Mouse (Mus musculus) kidney, postnatal 10 days (tissue): ENCODE measurements around the gene Erich3.
"Not testable (repeated sequence)": the region's sequence is repeated elsewhere in the genome, so short reads cannot be mapped to it uniquely, and the experiment has no call there.

ENCODE experiments used
- DNase-seq: peaks from one replicate; pipeline ENCODE4 v3.0.0; 2021; ENCODE audit warnings: mixed read lengths

Gene Erich3

DNA sequence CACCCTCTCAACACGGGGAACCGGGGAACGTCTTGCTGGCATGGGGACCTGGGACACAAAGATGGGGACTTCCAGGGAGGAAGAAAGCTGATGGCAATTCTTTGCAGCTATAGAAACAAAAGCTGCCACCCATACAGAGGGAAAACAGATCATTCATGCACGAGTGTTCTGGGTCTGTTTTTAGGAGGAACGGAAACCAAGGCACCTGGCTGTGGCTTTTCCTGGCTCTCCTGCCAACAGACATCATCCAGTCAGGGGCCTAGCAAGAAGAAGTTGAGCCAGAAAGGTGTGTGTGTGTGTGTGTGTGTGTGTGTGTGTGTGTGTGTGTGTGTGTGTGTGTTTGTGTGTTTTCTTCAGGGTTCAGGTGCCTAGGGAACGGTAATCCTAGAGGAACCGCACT is at the start of gene Erich3:
Gene Erich3 (plus strand): TSS at position 315 of the 400 bp plus-strand sequence.
- DNase-seq: no peak

DNA sequence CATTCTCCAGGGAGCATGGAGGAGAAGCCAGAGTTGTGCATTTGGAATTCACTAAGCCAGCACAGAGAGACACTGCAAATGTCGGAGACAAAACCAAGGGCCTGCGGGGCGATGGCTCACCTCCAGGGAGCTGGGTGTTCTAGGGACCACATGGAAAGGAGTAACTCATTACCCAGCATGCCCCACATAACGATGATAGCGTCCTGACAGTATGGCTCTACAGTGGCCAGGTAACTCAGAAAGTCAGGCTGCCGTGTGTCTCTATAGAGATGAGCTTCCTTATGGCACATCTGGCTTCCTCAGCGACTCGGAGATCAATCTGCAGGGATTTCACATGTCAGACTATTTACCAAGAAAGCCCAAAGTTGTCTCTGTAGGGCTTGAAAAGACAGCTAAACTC is 48.9 kb upstream of the Erich3 start:
- DNase-seq: no peak

DNA sequence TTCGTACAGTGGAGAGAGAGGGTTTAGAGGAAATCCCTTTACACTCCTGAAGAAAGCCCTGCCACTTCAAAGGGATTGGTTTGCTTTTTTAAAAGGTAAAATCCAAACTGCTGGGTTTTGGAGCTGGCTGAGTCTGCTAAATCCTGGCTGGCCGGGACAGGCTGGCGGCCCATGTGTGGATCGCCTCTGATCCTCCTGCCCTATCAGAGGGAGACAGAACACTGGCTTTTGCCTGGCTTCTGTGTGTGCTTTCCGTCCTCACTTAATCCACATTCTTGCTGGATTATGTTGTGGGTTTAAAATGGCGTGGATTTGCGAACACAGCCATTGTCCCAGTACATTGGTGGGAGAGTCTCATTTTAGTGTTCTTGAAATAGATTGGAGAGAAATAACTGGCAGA is 48.4 kb upstream of the Erich3 start:
- no peak for DNase-seq

DNA sequence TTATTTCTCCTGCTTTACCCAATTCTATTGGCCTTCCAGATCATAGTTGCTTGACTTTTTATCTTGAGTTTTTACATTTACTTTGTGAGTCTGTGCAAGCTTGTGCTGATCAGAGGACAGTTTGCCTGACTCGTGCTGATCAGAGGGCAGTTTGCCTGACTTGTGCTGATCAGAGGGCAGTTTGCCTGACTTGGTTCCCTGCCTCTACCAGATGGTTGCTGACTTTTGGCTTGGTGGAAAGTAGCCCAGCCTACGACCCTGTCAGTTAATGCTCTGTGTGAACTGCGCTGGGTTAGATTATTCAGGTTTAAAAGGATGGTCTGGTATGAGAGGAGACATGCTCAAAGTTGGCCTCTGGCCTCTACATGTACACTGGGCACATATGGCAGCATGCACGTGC is 47.6 kb upstream of the Erich3 start:
- no peak for DNase-seq

DNA sequence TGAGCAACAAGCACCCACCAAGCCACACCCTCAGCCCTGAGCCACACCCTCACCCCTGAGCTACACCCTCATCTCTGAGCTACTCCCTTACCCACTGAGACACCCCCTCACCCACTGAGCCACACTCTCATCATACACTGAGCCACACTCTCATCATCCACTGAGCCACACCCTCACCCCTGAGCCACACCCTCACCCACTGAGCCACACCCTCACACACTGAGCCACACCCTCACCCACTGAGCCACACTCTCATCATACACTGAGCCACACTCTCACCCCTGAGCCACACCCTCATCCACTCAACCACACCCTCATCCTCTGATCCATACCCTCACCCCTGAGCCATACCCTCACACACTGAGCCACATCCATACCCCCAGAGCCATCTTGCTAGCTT is 35.4 kb upstream of the Erich3 start:
- DNase-seq: no peak

DNA sequence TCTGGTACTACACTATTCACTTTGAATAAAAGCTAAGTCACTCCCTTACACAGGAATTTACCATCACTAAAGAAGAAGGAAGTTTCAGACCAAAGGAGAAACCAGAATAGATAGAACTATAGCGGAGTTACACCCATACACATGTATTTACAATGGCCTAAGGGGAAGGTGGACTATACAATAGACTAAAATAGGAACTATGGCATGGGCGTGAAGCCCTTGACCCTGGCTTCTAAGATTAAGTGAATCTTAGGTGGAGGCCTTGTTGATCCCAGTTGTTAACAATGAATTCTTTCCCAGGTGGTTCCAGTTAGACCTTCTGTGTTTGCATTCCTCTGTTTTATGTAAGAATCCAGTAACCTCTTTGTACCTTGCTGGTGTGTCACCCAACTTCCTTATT is 32.4 kb upstream of the Erich3 start:
- not testable (repeated sequence) for DNase-seq

DNA sequence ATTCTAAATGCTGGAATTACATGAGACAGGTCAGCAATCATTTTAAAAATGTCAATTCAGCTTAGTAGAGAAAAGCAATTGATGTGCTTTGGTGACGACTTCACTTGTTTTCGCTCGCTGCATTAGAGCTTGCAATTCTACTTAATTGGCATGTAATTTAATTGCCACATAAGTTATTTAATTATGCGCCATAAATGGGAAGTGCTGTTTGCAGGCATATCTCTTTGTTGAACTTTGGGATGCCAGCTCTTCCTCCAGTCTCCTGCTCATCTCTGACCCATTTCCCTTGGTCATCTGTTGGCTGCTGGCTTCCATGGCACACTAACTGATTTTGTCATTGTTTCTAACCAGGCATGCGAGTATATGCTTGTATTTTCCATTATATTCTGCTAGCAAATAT is 30.6 kb upstream of the Erich3 start:
- DNase-seq: no peak

DNA sequence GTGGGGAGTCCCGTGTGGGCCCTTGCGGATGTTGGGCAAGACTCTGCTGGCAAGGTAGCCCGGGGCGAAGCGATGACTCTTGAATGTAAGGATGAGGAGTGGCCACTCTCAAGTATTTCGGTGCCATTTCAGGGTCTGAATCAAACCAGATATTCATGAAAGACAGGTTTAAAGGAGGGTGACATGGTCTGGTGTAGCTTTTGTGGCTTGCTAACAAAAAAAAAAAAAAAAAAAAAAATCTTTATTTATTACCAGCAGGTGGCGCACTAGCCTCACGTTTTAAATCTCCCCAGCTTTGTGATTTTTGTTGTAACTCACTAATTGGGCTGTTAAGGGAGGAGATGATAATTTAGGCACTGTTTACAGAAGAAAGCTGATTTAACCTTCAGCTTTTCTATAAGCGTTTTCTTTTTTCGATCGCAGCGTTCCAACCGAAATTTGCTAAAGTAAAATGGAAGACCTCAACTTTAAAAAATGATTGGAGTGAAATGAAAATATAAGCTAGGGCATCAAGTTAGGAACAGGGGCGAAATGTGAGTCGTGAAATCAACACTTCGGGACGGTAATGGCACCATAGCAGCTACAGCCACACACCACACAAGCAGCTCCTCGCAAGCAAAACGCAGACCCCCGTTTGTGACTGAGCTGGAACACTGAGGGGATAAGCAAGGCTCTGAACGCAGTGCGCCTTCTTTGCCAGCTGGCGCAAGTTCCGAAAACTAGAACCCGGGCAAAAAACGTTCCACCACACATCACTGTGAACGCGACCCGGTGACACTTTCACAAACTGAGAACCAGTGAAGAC is 16.8 kb upstream of the Erich3 start:
- peak; percentile 11 for DNase-seq

DNA sequence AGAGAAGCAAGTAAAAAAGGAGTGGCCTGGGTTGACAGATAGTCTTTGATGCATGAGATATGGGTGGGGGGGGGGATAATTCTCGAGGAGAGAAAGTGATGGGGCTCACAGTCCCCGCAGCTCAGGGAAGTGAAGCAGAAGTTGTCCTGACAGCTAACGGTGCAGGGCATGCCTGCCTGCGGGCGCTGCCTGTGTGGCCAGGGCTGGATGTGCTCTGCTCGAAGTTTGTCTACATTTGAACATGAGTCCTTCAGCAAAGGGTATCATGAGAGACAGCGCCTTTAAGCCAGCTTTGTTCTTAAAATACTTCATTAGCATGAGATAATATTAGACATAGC is 16.2 kb upstream of the Erich3 start:
- DNase-seq: no peak

DNA sequence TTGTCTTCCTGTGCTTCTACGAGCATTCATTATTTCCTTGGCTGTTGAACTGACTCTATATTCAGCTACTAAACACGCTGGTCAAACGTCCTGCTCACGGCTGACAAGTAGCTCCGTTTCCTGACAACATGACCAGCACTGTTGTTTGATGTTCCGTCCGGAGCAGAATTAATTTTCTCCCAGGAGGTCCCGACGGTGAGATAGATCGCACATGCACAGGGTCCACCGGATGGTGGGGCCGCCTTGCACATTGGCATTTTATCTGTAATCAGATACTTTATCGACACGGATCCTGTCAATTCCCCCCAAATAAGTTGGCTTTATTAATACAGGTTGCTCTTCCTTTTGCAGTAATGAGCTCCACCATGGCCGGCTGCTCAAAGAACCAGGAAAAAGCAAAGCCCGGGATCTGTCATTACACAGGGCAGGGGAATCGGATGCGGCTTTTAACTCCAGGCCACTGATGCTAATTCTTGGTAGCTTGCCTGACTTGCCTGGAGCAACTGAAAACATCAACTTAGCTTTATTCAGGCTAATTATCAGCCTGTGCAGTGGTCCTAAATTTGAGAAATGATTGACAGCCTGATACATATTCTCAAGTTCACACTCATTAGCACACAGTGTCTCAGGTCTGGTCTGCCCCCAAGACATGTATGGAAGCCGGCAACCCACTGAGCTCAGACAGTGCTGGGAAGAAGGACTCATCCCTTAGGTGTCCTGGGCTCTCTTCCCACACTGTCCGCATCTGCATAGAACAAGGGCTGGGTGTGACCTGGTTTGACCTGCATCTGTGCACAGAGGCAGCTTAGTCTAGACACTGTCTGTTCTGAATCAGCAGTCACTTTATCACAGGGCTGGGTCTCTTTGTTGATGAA is 14.0 kb upstream of the Erich3 start:
- no peak for DNase-seq

DNA sequence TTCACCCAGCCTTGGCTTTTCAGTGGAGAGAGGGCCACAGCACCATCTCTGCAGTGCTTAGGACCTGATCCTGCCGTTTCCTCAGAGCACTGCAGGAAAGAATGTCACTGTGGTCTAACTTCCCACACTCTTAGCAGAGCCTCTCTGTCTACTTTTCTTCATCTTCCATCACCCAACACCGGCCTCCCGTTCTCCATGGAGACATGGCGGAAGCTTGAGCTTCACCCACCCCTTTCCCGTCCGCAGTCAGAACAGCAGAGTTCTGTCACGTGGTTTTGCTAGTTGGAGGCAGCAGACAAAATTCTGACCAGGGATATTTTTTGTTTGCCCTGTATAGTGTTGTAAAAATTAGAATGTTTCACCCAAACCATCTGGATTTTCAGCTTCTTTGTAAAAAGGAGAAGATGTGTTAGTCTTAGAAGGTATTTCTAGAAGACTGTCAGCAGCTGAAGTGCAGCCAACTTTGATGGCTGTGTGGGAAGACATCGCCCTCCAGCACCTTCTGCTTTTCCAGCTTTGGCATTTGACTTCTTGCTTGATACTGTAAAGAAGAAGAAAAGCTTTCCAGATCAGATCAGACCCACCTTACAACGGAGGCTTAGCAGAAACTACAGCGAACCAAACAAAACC is 12.4 kb upstream of the Erich3 start:
- no peak for DNase-seq

DNA sequence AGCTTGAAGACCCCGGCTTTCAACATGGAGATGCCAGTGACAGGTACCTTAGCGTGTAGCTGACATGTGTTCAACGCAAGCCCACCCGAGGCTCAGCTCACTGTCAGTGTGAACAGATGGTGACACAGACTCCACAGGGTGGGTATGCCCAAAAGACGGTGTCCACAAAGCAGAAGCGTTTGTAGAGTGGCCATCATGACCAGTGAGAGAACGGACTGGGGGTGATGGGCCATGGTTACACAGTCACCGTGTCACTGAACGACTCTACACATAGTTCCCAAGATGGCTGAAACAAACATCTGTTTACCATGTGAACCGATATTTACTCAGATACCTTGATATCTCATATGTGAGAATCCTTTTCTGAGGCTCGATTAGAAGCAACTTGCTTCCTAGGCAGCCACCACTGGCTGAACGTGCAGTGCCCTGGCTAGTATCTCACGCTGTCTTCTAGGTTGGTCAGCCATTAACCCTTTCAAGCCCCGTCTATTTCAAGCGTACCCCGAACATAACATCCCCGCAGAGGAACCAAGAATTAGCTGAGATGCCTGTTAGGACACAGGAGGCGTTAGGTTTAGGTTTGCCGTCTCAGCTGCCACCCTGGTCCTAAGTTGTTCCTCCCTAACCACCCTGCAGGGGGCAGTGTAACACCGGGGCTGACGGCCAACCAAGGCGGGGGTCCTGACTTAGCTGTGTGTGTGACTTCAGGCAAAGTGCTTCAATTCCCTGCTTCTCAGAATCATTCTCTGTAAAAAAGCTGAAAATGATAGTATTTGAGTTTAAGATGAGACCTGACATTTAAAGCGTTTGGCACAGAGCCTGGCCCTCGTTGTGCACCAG is 10.9 kb upstream of the Erich3 start:
- peak; percentile 77 for DNase-seq

DNA sequence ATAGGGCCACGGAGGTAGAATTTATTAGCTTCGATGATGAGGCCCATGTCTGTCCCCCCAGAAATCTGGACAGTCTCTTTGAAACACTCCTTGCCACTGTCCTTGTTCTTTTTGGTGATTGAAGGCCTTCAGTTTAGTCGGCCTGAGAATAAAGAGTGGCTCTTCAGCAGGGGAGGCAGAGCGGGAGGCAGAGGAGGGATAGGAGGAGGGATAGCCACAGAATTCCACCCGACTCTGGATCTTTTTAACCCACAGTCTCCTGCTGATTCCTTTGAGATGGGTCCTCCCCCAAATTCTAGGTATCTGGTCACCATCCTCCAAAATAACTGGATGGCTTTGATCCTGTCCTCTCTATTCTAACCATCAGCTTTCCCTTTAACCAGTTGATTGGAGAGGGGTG is 10.2 kb upstream of the Erich3 start:
- no peak for DNase-seq

DNA sequence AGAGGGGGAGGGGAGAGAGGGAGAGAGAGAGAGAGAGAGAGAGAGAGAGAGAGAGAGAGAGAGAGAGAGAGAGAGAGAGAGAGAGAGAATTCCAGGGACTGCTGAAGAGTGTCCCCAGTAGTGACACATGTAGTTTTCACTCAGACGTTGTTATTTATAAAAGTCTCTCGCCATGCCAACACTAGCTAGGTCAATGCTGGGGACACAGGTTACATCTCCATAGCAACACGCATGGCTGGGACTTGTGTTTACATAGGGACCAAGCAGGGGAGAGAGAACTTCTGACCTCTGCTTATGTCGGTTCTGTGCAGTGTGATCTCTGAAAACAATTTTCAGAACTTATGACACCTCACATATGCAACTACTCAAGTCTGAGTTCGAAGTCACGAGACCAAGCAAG is 9.4 kb upstream of the Erich3 start:
- DNase-seq: no peak

DNA sequence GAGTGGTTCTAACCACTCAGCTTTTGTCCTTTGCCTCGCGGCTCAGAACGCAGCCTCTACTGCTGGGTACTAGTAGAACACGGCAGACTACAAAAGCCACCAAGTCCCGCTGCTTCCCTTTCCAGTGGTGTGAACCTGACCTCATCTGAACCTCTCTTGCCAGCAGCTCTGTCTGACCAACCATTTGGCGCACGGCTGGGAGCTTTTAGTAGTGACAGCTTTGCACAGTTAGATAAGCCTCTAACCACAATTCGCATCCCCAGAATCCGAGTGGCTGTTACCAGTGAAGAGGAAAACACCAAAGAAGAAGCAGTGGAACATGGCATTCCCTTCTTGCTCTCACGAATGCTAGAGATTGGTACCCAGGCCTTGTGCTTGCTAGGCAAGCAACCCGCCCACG is 8.8 kb upstream of the Erich3 start:
- DNase-seq: no peak

DNA sequence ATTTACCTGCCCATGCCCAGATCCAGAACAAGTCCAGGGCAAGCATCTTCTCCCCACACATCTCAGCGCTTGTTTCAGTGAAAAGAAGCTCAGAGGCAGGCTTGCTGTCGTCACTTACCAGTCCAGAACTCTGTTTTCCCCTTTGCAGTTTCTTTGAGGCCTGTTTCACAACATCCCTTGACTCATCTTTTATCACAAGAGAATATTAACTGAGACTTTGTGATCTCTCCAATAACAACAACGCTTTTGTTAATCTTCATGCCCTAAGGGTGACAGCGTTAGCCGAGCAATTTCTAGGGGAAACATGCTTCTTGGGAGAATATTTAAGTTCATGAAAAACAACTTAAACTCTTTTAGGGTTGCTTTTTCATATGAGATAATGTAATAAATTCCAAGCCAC is 7.9 kb upstream of the Erich3 start:
- DNase-seq: no peak

DNA sequence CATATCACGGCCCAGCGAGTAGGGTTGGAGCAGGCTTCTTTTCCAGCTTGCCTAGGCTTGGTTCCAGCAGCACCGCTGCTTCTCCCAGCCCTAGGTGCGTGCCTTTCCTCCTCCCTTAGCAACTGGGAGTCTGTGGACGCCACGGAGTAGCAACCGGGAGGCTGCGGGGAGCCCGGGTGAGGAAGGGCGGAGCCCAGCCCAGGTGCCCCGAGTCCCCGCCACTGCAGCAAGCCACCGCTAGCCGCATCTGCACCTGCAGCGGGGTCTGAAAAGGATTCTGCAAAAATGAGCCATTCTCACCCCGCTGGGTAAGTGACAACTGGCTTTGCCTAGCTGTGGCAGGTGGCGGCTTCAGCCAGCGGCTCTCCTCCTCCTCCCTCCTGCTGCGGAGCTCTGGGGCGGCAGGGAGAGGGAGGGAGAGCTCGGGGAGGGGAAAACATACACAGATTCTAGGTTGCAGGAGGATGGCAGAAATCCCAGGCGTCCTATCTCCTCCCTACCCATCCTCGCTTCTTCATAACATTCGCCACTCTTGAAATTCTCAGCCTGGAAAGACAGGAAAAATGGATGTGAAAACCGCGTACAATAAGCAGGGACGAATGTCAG is 420 bp downstream of the Erich3 start:
- DNase-seq: no peak

DNA sequence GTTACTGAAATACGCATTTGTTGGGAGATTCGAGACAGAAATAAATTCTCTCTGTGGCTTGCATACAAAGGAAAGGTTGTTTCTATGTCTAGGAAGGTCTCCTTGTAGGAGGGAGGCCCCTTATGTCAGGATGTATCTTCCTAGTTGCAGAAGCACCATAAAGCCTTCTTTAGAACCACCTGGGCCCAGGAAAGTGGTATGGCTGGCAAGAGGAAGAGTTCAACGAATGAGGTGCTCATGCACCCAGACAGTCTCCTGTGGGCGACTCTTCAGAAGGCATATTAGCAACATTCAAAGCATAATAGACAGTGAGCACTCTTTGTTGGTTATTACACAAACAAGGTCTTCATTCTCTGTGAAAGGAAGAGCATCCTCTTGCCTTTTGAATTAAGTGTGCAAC is 977 bp downstream of the Erich3 start:
- no peak for DNase-seq

DNA sequence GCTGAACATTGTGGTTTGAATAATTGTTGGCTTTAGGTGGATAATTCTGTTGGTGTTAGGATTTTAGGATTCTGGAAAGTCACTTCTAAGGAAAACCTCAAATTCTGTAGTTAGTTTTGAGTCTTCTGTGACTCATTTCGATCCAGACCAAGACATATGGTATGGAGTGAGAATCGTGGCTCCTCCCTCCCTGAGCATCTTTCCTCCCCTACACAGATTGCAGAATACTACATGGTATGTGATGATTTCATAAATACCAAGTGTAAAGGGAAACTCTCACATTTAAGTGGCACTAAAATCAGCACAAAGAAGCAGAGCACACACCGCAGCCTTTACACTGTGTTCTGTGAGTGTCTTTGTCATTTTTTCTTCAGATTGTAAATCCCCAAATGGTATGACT is 4.8 kb downstream of the Erich3 start:
- DNase-seq: no peak

DNA sequence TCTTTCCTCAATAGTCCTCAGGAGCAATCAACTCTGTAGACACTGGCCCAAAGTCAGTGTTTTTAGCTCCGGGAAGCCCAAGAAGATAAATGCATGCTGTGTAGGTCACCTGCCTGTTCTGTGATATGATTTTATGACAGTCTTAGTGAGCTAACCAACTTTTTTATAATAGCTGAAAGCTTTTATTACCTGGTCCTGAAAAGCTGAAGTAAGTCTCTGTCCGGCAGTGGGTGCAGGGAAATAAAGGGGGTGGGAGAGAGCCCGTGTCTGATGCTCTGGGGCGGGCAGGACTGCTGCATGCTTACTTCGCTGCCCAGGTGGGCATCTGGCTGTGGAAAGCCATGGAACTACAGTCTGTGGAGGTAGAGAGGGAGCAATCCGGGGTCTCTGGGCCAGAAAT is 6.9 kb downstream of the Erich3 start:
- DNase-seq: no peak

DNA sequence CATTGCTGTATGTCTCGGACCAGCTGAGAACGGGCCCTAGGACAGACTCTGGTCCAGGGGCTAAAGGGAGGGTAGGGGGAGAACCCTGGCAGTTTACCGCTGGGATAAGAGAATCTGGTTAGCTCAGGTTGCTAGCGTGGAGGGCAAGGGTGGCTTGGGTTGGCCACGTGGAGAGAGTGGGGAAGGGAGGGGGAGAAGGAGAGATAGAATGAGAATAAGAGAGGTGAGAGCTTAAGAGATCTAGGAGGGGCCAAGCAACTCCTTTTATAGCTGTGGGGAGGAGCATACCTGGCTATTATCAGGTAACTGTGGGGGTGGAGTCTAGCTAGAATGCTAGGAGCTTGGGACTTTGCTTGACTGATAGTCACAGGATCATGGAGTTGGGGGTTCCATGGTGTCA is 7.4 kb downstream of the Erich3 start:
- DNase-seq: no peak

DNA sequence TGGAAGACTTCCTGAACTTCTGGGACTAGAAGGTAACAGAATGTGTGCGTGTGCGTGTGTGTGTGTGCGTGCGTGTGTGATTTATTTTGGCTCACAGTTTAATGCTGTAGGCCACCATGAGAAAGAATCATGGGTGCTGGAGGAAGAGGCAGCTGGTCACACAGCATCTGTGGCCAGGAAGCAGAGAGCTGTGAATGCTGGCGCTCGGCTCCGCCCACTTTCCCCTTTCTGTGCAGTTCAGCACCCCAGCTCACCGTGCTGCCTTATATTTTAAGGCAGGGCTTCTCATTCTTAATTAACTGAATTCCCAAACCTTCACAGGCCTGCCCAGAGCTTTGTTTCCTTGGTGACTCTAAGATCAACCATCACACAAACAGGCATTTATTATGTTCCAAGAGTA is 9.7 kb downstream of the Erich3 start:
- no peak for DNase-seq

DNA sequence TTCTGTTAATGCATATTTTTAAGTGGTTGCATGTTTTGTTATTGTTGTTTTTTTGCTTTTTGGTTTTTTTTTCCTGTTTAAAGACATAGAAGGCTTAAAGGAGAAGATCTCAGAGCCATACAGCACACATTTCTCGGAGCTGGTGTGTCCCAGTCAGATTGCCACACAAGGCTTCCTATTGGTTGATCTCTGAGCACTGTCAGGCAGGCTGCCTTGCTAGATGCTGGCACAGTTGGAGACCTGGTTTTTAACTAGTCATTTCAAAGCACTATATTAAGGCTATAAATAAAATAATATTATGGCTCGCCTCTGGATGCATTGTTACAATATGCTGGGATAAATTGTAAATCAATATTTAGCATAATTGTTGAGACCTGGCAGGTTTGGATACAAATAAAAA is 18.9 kb downstream of the Erich3 start:
- no peak for DNase-seq
